Mouse (Mus musculus): ENCODE data around the gene Pomt2.

DNA sequence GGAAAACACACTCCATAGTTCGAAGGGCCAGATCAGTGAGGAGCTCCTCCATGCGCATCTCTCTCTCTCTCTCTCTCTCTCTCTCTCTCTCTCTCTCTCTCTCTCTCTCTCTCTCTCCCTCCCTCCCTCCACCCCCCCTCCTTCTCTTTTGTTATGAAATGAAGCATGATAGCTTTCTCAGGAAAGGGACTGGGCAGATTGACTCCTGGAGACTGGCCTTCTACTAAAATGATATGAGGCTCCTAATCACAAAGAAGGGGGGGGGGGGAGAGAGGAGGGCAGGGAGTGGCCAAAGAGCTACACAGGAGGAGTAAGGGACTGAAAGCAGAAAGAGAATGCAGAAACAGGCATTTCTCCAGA lies 9.4 kb downstream of the Pomt2 start:
- no peak for TF ChIP-seq CTCF (IDR thresholded peaks at IDR 0.05; ENCODE audit: control insufficient read depth, insufficient read depth, low read length)
- TF ChIP-seq POLR2A (IDR thresholded peaks at IDR 0.05; ENCODE audit: borderline replicate concordance, control insufficient read depth, low read depth, low read length) = no peak
